Mouse (Mus musculus): ENCODE measurements around the gene Ganab. TPM values are rescaled to one million over a fixed set of nuclear protein-coding genes. Genes with fewer than 3 reads are reported as not detected.

Gene Ganab
- polyA plus RNA-seq, 1 experiment = 117 TPM

GRCm38 (mm10) chr19:8927891-8928525, 30.1 kb downstream of the Ganab start:
- H3K27me3 ChIP-seq (ENCODE audit: control insufficient read depth, insufficient read depth, insufficient read length) = no peaks in the 10 kb centered on the region
- peaks cover 33% of the 10 kb centered on the region for H3K79me2 ChIP-seq (ENCODE audit: control insufficient read depth, insufficient read depth)
- H3K4me3 ChIP-seq (ENCODE audit: insufficient read depth, poor library complexity, severe bottlenecking) = no peak overlapping the region
- H3ac ChIP-seq (ENCODE audit: control insufficient read depth, insufficient read length, low read depth) = no peak overlapping the region
- H3K79me3 ChIP-seq (ENCODE audit: low read depth) = peaks cover 19% of the 10 kb centered on the region
- TF ChIP-seq CTCF (IDR thresholded peaks at IDR 0.05; ENCODE audit: control insufficient read depth, insufficient read depth, insufficient read length) (no peak), USF1 (IDR thresholded peaks at IDR 0.05; ENCODE audit: low read depth) (no peak), FOSL1 (IDR thresholded peaks at IDR 0.05; ENCODE audit: insufficient read depth, low read length, poor library complexity, severe bottlenecking) (no peak), CEBPB (IDR thresholded peaks at IDR 0.05; ENCODE audit: low read depth) (no peak), MYOG (IDR thresholded peaks at IDR 0.05; ENCODE audit: control insufficient read depth, extremely low read depth, insufficient read length) (no peak), MYOD1 (IDR thresholded peaks at IDR 0.05; ENCODE audit: control insufficient read depth, insufficient read length, low read depth) (no peak), MAX (IDR thresholded peaks at IDR 0.05) (no peak)
- peaks cover 23% of the 10 kb centered on the region for H3K36me3 ChIP-seq (ENCODE audit: control insufficient read depth, insufficient read depth)

DNA sequence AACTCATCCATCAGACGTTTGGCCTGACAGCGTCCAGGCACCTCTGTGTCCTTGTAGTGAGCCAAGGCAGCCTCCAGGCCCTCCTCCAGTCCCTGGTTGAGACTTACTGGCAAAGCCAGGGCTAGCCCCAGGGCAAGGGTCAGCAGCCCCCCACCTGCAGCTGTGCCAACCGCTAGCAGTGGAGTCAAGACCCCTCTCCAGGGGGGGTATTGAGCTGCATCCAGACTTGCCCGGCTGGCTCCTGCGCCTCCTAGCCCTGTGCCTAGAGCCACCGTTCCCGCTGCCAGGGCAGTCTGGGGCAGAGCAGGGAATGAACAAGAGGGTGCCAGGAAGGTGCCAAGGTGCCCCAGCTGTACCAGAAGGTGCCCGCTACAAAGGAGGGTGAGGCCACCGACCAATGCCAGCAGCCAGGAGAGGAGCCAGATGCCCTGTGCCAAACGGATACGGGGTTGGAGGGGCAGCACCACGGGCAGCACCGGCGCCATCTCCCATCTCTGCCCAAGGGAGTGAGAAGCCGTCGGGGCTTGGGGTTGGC, 30.9 kb downstream of the Ganab start:
- peaks cover 26% of the 10 kb centered on the region for H3K79me2 ChIP-seq (ENCODE audit: control insufficient read depth, insufficient read depth)
- H3K36me3 ChIP-seq (ENCODE audit: control insufficient read depth, insufficient read depth) = peaks cover 16% of the 10 kb centered on the region
- peaks cover 12% of the 10 kb centered on the region for H3K79me3 ChIP-seq (ENCODE audit: low read depth)
- TF ChIP-seq MAX (IDR thresholded peaks at IDR 0.05) (no peak), MYOD1 (IDR thresholded peaks at IDR 0.05; ENCODE audit: control insufficient read depth, insufficient read length, low read depth) (no peak), FOSL1 (IDR thresholded peaks at IDR 0.05; ENCODE audit: insufficient read depth, low read length, poor library complexity, severe bottlenecking) (no peak), MYOG (IDR thresholded peaks at IDR 0.05; ENCODE audit: control insufficient read depth, extremely low read depth, insufficient read length) (no peak), USF1 (IDR thresholded peaks at IDR 0.05; ENCODE audit: low read depth) (no peak), CTCF (IDR thresholded peaks at IDR 0.05; ENCODE audit: control insufficient read depth, insufficient read depth, insufficient read length) (no peak), CEBPB (IDR thresholded peaks at IDR 0.05; ENCODE audit: low read depth) (no peak)
- H3ac ChIP-seq (ENCODE audit: control insufficient read depth, insufficient read length, low read depth) = peak overlapping the region; percentile 51
- H3K27me3 ChIP-seq (ENCODE audit: control insufficient read depth, insufficient read depth, insufficient read length) = no peaks in the 10 kb centered on the region
- H3K4me3 ChIP-seq (ENCODE audit: insufficient read depth, poor library complexity, severe bottlenecking) = peak overlapping the region; percentile 59

GRCm38 (mm10) chr19:8929224-8930088, 31.6 kb downstream of the Ganab start, which contains the start of the genes Rom1 and Eml3:
TSS of gene Rom1 (minus strand) at chr19:8929356.
TSS of gene Eml3 (plus strand) at chr19:8929552.
- H3K36me3 ChIP-seq (ENCODE audit: control insufficient read depth, insufficient read depth) = peaks cover 14% of the 10 kb centered on the region
- peak within 1 kb of the TSS; percentile 59 for H3K4me3 ChIP-seq (ENCODE audit: insufficient read depth, poor library complexity, severe bottlenecking)
- H3K27me3 ChIP-seq (ENCODE audit: control insufficient read depth, insufficient read depth, insufficient read length) = no peaks in the 10 kb centered on the region
- TF ChIP-seq MYOG (IDR thresholded peaks at IDR 0.05; ENCODE audit: control insufficient read depth, extremely low read depth, insufficient read length) (no peak), MYOD1 (IDR thresholded peaks at IDR 0.05; ENCODE audit: control insufficient read depth, insufficient read length, low read depth) (no peak), USF1 (IDR thresholded peaks at IDR 0.05; ENCODE audit: low read depth) (no peak), MAX (IDR thresholded peaks at IDR 0.05) (no peak), CEBPB (IDR thresholded peaks at IDR 0.05; ENCODE audit: low read depth) (no peak), FOSL1 (IDR thresholded peaks at IDR 0.05; ENCODE audit: insufficient read depth, low read length, poor library complexity, severe bottlenecking) (no peak), CTCF (IDR thresholded peaks at IDR 0.05; ENCODE audit: control insufficient read depth, insufficient read depth, insufficient read length) (peak; percentile 66)
- H3ac ChIP-seq (ENCODE audit: control insufficient read depth, insufficient read length, low read depth) = peak within 1 kb of the TSS; percentile 73
- peaks cover 10% of the 10 kb centered on the region for H3K79me3 ChIP-seq (ENCODE audit: low read depth)
- peaks cover 19% of the 10 kb centered on the region for H3K79me2 ChIP-seq (ENCODE audit: control insufficient read depth, insufficient read depth)

GRCm38 (mm10) chr19:8930117-8930516, 32.2 kb downstream of the Ganab start:
- Histone ChIP-seq H3K79me2 (ENCODE audit: control insufficient read depth, insufficient read depth) (peaks cover 17% of the 10 kb centered on the region), H3K4me3 (ENCODE audit: insufficient read depth, poor library complexity, severe bottlenecking) (peak overlapping the region; percentile 59), H3K79me3 (ENCODE audit: low read depth) (peaks cover 10% of the 10 kb centered on the region), H3K27me3 (ENCODE audit: control insufficient read depth, insufficient read depth, insufficient read length) (no peaks in the 10 kb centered on the region), H3ac (ENCODE audit: control insufficient read depth, insufficient read length, low read depth) (peak overlapping the region; percentile 73), H3K36me3 (ENCODE audit: control insufficient read depth, insufficient read depth) (peaks cover 19% of the 10 kb centered on the region)
- TF ChIP-seq MYOD1 (IDR thresholded peaks at IDR 0.05; ENCODE audit: control insufficient read depth, insufficient read length, low read depth) = no peak
- TF ChIP-seq USF1 (IDR thresholded peaks at IDR 0.05; ENCODE audit: low read depth) = no peak
- no peak for TF ChIP-seq MYOG (IDR thresholded peaks at IDR 0.05; ENCODE audit: control insufficient read depth, extremely low read depth, insufficient read length)
- TF ChIP-seq FOSL1 (IDR thresholded peaks at IDR 0.05; ENCODE audit: insufficient read depth, low read length, poor library complexity, severe bottlenecking) = no peak
- no peak for TF ChIP-seq CEBPB (IDR thresholded peaks at IDR 0.05; ENCODE audit: low read depth)
- no peak for TF ChIP-seq CTCF (IDR thresholded peaks at IDR 0.05; ENCODE audit: control insufficient read depth, insufficient read depth, insufficient read length)
- TF ChIP-seq MAX (IDR thresholded peaks at IDR 0.05) = no peak

DNA sequence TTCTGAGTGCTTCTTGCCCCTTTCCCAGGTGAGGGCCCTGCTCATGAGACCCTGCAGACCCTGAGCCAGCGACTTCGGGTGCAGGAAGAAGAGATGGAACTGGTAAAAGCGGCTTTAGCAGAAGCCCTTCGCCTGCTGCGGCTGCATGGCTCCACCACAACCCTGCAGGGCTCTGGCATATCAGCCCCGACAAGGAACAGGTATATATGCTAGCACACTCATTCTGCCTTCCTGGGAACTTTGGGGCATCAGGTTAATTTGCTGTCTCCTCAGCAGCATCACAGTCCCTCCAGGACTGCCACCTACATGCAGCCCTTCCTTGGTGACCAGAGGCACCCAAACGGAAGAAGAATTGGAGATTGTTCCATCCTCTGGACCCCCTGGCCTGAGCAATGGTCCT, 32.9 kb downstream of the Ganab start:
- no peaks in the 10 kb centered on the region for H3K27me3 ChIP-seq (ENCODE audit: control insufficient read depth, insufficient read depth, insufficient read length)
- no peak overlapping the region for H3K4me3 ChIP-seq (ENCODE audit: insufficient read depth, poor library complexity, severe bottlenecking)
- peaks cover 25% of the 10 kb centered on the region for H3K36me3 ChIP-seq (ENCODE audit: control insufficient read depth, insufficient read depth)
- peak overlapping the region; percentile 73 for H3ac ChIP-seq (ENCODE audit: control insufficient read depth, insufficient read length, low read depth)
- H3K79me3 ChIP-seq (ENCODE audit: low read depth) = peaks cover 10% of the 10 kb centered on the region
- peaks cover 17% of the 10 kb centered on the region for H3K79me2 ChIP-seq (ENCODE audit: control insufficient read depth, insufficient read depth)
- no peak for TF ChIP-seq FOSL1 (IDR thresholded peaks at IDR 0.05; ENCODE audit: insufficient read depth, low read length, poor library complexity, severe bottlenecking)
